Mouse (Mus musculus): ENCODE results near the gene Ndufb4.

DNA sequence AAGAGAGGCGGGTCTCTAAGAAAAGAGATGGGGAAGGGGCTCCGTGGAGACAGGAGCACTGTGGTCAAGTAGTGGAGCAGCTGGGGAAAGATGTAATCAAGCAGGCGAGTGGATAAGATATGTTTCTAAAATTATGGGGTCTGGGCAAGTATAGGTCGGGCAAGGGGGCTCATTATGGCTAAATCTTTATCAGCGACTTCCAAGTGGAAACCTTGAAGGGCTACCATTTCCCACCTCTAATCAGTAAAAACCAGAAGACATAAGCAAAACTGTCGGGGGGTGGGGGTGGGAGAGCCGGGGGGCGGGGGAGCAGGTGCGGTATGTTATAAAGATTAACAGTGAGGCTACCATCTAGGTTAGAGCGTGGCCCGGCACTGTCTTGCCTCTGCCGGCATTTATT lies 32.6 kb upstream of the Ndufb4 start:
- TF ChIP-seq CTCF (IDR thresholded peaks at IDR 0.05; ENCODE audit: insufficient read depth, low read depth, low read length) (no peak), POLR2A (IDR thresholded peaks at IDR 0.05; ENCODE audit: insufficient read depth, low read depth, low read length) (no peak)

All from olfactory bulb, adult 2 months (tissue).